Mouse (Mus musculus) c-Kit-positive CD71-negative TER-119-negative erythroid progenitor cells, embryonic 14.5 days (primary cell): ENCODE results near the gene Rfc2.
"Not testable (repeated sequence)": the region's sequence is repeated elsewhere in the genome, so short reads cannot be mapped to it uniquely, and the experiment has no call there.

Experiments used
- DNase-seq: peaks from one replicate; pipeline ENCODE4 v3.0.0-alpha.2; 2013; ENCODE audit warnings: low read depth

Rfc2 gene

GRCm38 (mm10) chr5:134648976-134649375, 67.8 kb downstream of the Rfc2 start:
- DNase-seq, result not testable (repeated sequence)

- peak; percentile 58 for DNase-seq
These were observed 69.8 kb downstream of the Rfc2 start for GRCm38 (mm10) chr5:134650926-134651325.
